Mouse (Mus musculus): Measurements from ENCODE around the gene Etfbkmt. TPM values are rescaled to one million over a fixed set of nuclear protein-coding genes. Genes with fewer than 3 reads are reported as not detected.
"Not testable (repeated sequence)": the region's sequence is repeated elsewhere in the genome, so short reads cannot be mapped to it uniquely, and the experiment has no call there.

Gene Etfbkmt
- total RNA-seq (2022): 1 to 10 TPM; 3.3 to 6.3 (median 4.0) TPM

- no peak for DNase-seq (ENCODE audit: low spot score in 2 of 2)
These were observed at the start of gene Etfbkmt for GRCm38 (mm10) chr6:149139471-149139870. TSS of gene Etfbkmt (plus strand) at chr6:149139849.

- no peak for DNase-seq (ENCODE audit: low spot score in 2 of 2)
These were observed 47.2 kb upstream of the Etfbkmt start for GRCm38 (mm10) chr6:149092406-149092805.

- no peak for DNase-seq (ENCODE audit: low spot score in 2 of 2)
These were observed 46.2 kb upstream of the Etfbkmt start for GRCm38 (mm10) chr6:149093465-149093864.

GRCm38 (mm10) chr6:149094555-149094954, 45.1 kb upstream of the Etfbkmt start:
- no peak for DNase-seq (ENCODE audit: low spot score in 2 of 2)

GRCm38 (mm10) chr6:149095389-149095788, 44.3 kb upstream of the Etfbkmt start:
- DNase-seq (ENCODE audit: low spot score in 2 of 2): no peak

GRCm38 (mm10) chr6:149096233-149096632, 43.4 kb upstream of the Etfbkmt start:
- DNase-seq (ENCODE audit: low spot score in 2 of 2): no peak

- no peak for DNase-seq (ENCODE audit: low spot score in 2 of 2)
These were observed 42.4 kb upstream of the Etfbkmt start for GRCm38 (mm10) chr6:149097276-149097675.

- no peak for DNase-seq (ENCODE audit: low spot score in 2 of 2)
These were observed 40.7 kb upstream of the Etfbkmt start for GRCm38 (mm10) chr6:149098993-149099392.

- DNase-seq (ENCODE audit: low spot score in 2 of 2): peak; percentile 51 to 61
These were observed 39.2 kb upstream of the Etfbkmt start for GRCm38 (mm10) chr6:149100174-149101075.

GRCm38 (mm10) chr6:149101076-149101942, 38.3 kb upstream of the Etfbkmt start, which contains the start of gene Dennd5b:
TSS of gene Dennd5b (minus strand) at chr6:149101680.
- peak; percentile 65 to 77 for DNase-seq (ENCODE audit: low spot score in 2 of 2)

GRCm38 (mm10) chr6:149101943-149102243, 37.8 kb upstream of the Etfbkmt start:
- no peak for DNase-seq (ENCODE audit: low spot score in 2 of 2)

- no peak for DNase-seq (ENCODE audit: low spot score in 2 of 2)
These were observed 36.2 kb upstream of the Etfbkmt start for GRCm38 (mm10) chr6:149103451-149103850.

- DNase-seq (ENCODE audit: low spot score in 2 of 2): no peak
These were observed 32.0 kb upstream of the Etfbkmt start for GRCm38 (mm10) chr6:149107615-149108014.

GRCm38 (mm10) chr6:149108909-149109308, 30.7 kb upstream of the Etfbkmt start:
- no peak for DNase-seq (ENCODE audit: low spot score in 2 of 2)

GRCm38 (mm10) chr6:149116992-149117391, 22.7 kb upstream of the Etfbkmt start:
- DNase-seq (ENCODE audit: low spot score in 2 of 2): no peak

- DNase-seq (ENCODE audit: low spot score in 2 of 2): no peak
These were observed 20.7 kb upstream of the Etfbkmt start for GRCm38 (mm10) chr6:149118935-149119334.

GRCm38 (mm10) chr6:149119853-149120252, 19.8 kb upstream of the Etfbkmt start:
- DNase-seq (ENCODE audit: low spot score in 2 of 2): peak in 1 of 2 experiments; percentile 52

- DNase-seq (ENCODE audit: low spot score in 2 of 2): no peak
These were observed 16.6 kb upstream of the Etfbkmt start for GRCm38 (mm10) chr6:149123042-149123441.

- peak in 1 of 2 experiments; percentile 6 for DNase-seq (ENCODE audit: low spot score in 2 of 2)
These were observed 13.0 kb upstream of the Etfbkmt start for GRCm38 (mm10) chr6:149126675-149127074.

GRCm38 (mm10) chr6:149129870-149130269, 9.8 kb upstream of the Etfbkmt start, which contains the start of gene Gm10203:
TSS of gene Gm10203 (plus strand) at chr6:149130170.
- DNase-seq (ENCODE audit: low spot score in 2 of 2): not testable (repeated sequence)

- no peak for DNase-seq (ENCODE audit: low spot score in 2 of 2)
These were observed 8.5 kb upstream of the Etfbkmt start for GRCm38 (mm10) chr6:149131111-149131510.
